Mouse (Mus musculus): ENCODE data around the gene Slc25a33.

DNA sequence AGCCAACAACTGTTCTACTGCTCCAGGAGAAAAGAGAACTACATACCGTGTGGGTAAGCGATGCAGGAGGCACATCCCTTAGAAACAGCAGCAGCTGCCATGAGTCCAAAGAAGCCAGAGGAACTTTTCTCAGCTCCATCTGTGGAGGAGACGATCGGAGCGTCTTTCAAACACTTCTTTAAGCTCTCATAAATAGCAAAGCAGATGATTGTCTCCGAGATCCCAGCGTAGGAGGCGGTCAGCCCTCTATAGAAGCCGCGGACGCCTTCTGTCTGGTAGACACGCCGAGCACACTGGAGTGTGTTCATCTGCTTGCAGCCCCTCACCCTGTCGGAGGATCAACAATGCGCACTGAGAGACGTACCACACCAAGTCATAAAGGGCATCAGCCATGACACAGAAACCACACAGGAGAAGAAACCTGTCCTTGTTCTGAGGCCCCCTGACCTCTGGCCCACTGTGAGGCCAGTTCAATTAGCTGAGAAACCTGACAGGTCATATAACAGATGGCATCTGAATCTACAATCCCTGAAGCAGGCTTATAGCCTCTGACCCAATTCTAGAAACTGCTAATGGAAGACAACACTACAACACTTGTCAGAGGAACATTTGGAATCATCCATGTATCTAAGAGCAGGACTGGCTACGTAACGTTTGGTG, 24.9 kb downstream of the Slc25a33 start:
- TF ChIP-seq CTCF (IDR thresholded peaks at IDR 0.05; ENCODE audit: insufficient read depth, low read depth, low read length) (no peak), POLR2A (IDR thresholded peaks at IDR 0.05; ENCODE audit: insufficient read depth, low read depth, low read length) (no peak)
